Comparison of ENCODE assay signal across 8 mouse cellular contexts in genomic region chr19:56721387-56722211, GRCm38 (mm10). TPM values are rescaled to one million over a fixed set of nuclear protein-coding genes. Genes with fewer than 3 reads are reported as not detected.
DNase-seq lines count a peak whose midpoint lies in the region; ATAC-seq and TF ChIP-seq lines count a peak whose summit lies in the region.

Gene Adrb1 (plus strand): TSS chr19:56722199.

- TF ChIP-seq POLR2A in thymus, adult 2 months (IDR thresholded peaks at IDR 0.05; ENCODE audit: control insufficient read depth, extremely low read depth, insufficient read depth, low read length, poor library complexity), result no peak

- no peaks in the 10 kb centered on the region for H3K36me3 ChIP-seq in embryonic facial prominence, embryonic 13.5 days
- no peaks in the 10 kb centered on the region for H3K36me3 ChIP-seq in heart, embryonic 12.5 days
- H3K36me3 ChIP-seq in liver, embryonic 12.5 days, result no peaks in the 10 kb centered on the region
- H3K36me3 ChIP-seq in thymus, adult 2 months (ENCODE audit: control insufficient read depth, insufficient read depth, low read length), result no peaks in the 10 kb centered on the region

- no peaks in the 10 kb centered on the region for H3K9me3 ChIP-seq in embryonic facial prominence, embryonic 13.5 days
- H3K9me3 ChIP-seq in heart, embryonic 12.5 days (replicated peaks), result no peaks in the 10 kb centered on the region
- H3K9me3 ChIP-seq in liver, embryonic 12.5 days (replicated peaks), result no peaks in the 10 kb centered on the region

- no peak within 1 kb of the TSS for H3K27ac ChIP-seq in embryonic facial prominence, embryonic 13.5 days
- H3K27ac ChIP-seq in heart, embryonic 12.5 days (ENCODE audit: poor library complexity, severe bottlenecking), result peak within 1 kb of the TSS; percentile 5
- no peak within 1 kb of the TSS for H3K27ac ChIP-seq in liver, embryonic 12.5 days
- no peak within 1 kb of the TSS for H3K27ac ChIP-seq in thymus, adult 2 months (ENCODE audit: control insufficient read depth, insufficient read depth, low read length)

- H3K4me3 ChIP-seq in embryonic facial prominence, embryonic 13.5 days, result peak within 1 kb of the TSS; percentile 61
- H3K4me3 ChIP-seq in heart, embryonic 12.5 days, result peak within 1 kb of the TSS; percentile 62
- peak within 1 kb of the TSS; percentile 47 for H3K4me3 ChIP-seq in liver, embryonic 12.5 days
- peak within 1 kb of the TSS; percentile 27 for H3K4me3 ChIP-seq in thymus, adult 2 months (ENCODE audit: control insufficient read depth, insufficient read depth, low read length)

- peak; percentile 54; the same call in 1 of the 2 replicates for ATAC-seq in embryonic facial prominence, embryonic 13.5 days (ENCODE audit: insufficient number of reproducible peaks, insufficient read depth, low FRiP score, low TSS enrichment, low read depth)
- peak; percentile 71 for ATAC-seq in heart, embryonic 12.5 days (ENCODE audit: insufficient number of reproducible peaks, low FRiP score)
- ATAC-seq in liver, embryonic 12.5 days, result no peak
- ATAC-seq in monocyte, adult 5-6 weeks (replicated peaks; ENCODE audit: insufficient number of reproducible peaks, low FRiP score, low TSS enrichment, poor library complexity, severe bottlenecking), result peak; percentile 60

- H3K4me2 ChIP-seq in embryonic facial prominence, embryonic 13.5 days, result peak within 1 kb of the TSS; percentile 98
- H3K4me2 ChIP-seq in heart, embryonic 12.5 days, result peak within 1 kb of the TSS; percentile 88
- peak within 1 kb of the TSS; percentile 65 for H3K4me2 ChIP-seq in liver, embryonic 12.5 days

- peak within 1 kb of the TSS; percentile 75 for H3K9ac ChIP-seq in embryonic facial prominence, embryonic 13.5 days
- peak within 1 kb of the TSS; percentile 79 for H3K9ac ChIP-seq in heart, embryonic 12.5 days
- no peak within 1 kb of the TSS for H3K9ac ChIP-seq in liver, embryonic 12.5 days

- H3K27me3 ChIP-seq in embryonic facial prominence, embryonic 13.5 days, result peaks cover 84% of the 10 kb centered on the region
- peaks cover 21% of the 10 kb centered on the region for H3K27me3 ChIP-seq in heart, embryonic 12.5 days (replicated peaks)
- H3K27me3 ChIP-seq in liver, embryonic 12.5 days (replicated peaks), result peaks cover 94% of the 10 kb centered on the region
- peaks cover 28% of the 10 kb centered on the region for H3K27me3 ChIP-seq in thymus, adult 2 months (ENCODE audit: control insufficient read depth, insufficient read depth, low read length)

- TF ChIP-seq CTCF in thymus, adult 2 months (IDR thresholded peaks at IDR 0.05; ENCODE audit: borderline replicate concordance, control insufficient read depth, extremely low read depth, insufficient read depth, low read length, poor library complexity), result no peak

- WGBS in embryonic facial prominence, embryonic 13.5 days, result under 1% methylated on average over 36 of the region's 63 CpGs
- WGBS in heart, embryonic 12.5 days, result under 1% methylated on average over 55 of the region's 63 CpGs
- 1% methylated on average over 44 of the region's 63 CpGs for WGBS in liver, embryonic 12.5 days (ENCODE audit: insufficient replicate concordance)
- 2% methylated on average over 54 of the region's 63 CpGs for WGBS in thymus, adult 2 months

- H3K4me1 ChIP-seq in embryonic facial prominence, embryonic 13.5 days, result peaks cover 35% of the 10 kb centered on the region
- H3K4me1 ChIP-seq in heart, embryonic 12.5 days (replicated peaks), result peaks cover 51% of the 10 kb centered on the region
- peaks cover 27% of the 10 kb centered on the region for H3K4me1 ChIP-seq in liver, embryonic 12.5 days
- H3K4me1 ChIP-seq in thymus, adult 2 months (replicated peaks; ENCODE audit: control insufficient read depth, insufficient read depth, low read length), result peaks cover 11% of the 10 kb centered on the region; the same call in 1 of the 2 replicates

- peak; percentile 55 for DNase-seq in ovary, postnatal 36 days (ENCODE audit: low spot score)
- no peak for DNase-seq in ovary, postnatal 14 days (ENCODE audit: low spot score)
- DNase-seq in kidney, postnatal 10 days, result peak; percentile 78
- peak; percentile 37 for DNase-seq in thymus, adult 2 months

RNA-seq across cellular contexts. Expression of gene Adrb1, which starts in this region (rescaled TPM):
- 1.7 and 1.8 TPM in 2 replicates for polyA plus RNA-seq in embryonic facial prominence, embryonic 13.5 days (2015; fragmentation: Nextera tagmentation; extraction: Ambion mirVana)
- 3.9 and 4.2 TPM in 2 replicates for polyA plus RNA-seq in heart, embryonic 12.5 days (2016; fragmentation: Nextera tagmentation; extraction: Ambion mirVana)
- polyA plus RNA-seq in liver, embryonic 12.5 days (2016; fragmentation: Nextera tagmentation; extraction: Ambion mirVana), result 0.20 and 0.24 TPM in 2 replicates
- 12.4 to 20.2 TPM (median 15.5 TPM) in 3 replicates for total RNA-seq in monocyte, adult 5-6 weeks (2017)
- polyA plus RNA-seq in thymus, adult 2 months (2012; rRNA removed), result 6.6 and 6.9 TPM in 2 replicates
